Mouse (Mus musculus): Measurements from ENCODE around the gene Lrrc2.

The Lrrc2 gene

DNA sequence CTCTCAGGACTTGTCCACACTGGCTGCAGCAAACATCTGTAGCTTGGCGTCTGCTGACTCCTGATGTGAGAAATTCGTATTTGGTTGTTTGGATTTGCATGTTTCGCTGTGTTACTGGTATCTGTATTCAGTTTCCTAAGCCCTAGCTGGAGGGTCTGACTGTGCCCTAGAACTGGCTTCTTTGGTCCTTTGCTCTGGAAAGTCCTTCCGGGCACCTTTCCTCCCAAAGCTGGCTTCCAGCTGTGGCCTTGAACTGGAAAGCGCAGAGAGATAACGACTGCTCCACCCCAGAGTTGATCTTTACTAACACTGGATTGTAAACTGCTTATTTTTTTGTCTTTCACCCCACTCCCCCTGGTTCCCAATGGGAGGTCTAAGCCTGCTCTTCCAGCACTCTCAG is 3.4 kb upstream of the Lrrc2 start:
- DNase-seq (ENCODE audit: low read depth, low spot score) = no peak

GRCm38 (mm10) chr9:110948813-110949310 is 2.5 kb upstream of the Lrrc2 start:
- no peak for DNase-seq (ENCODE audit: low read depth, low spot score)

DNA sequence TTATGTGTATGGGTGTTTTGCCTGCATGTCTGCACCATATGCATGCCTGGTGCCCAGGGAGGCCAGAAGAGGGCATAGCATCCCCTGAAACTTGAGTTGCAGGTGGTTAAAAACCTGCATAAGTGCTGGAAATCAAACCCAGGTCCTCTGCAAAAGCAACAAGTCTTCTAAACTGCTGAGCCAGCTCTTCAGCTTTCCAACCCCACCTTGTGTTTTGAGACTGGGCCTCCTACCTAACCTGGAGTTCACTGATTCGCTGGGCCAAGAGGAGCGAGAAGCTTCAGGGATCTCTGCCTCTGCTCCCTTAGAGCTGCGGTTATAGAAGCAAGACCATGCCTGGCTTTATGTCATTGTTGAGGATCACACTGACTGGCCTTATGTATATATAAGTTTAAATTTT is 1.2 kb upstream of the Lrrc2 start:
- no peak for DNase-seq (ENCODE audit: low read depth, low spot score)

GRCm38 (mm10) chr9:110951866-110952265 is 521 bp downstream of the Lrrc2 start:
- no peak for DNase-seq (ENCODE audit: low read depth, low spot score)

- DNase-seq (ENCODE audit: low read depth, low spot score) = no peak
Measured at GRCm38 (mm10) chr9:110952398-110952797, 1.1 kb downstream of the Lrrc2 start.

DNA sequence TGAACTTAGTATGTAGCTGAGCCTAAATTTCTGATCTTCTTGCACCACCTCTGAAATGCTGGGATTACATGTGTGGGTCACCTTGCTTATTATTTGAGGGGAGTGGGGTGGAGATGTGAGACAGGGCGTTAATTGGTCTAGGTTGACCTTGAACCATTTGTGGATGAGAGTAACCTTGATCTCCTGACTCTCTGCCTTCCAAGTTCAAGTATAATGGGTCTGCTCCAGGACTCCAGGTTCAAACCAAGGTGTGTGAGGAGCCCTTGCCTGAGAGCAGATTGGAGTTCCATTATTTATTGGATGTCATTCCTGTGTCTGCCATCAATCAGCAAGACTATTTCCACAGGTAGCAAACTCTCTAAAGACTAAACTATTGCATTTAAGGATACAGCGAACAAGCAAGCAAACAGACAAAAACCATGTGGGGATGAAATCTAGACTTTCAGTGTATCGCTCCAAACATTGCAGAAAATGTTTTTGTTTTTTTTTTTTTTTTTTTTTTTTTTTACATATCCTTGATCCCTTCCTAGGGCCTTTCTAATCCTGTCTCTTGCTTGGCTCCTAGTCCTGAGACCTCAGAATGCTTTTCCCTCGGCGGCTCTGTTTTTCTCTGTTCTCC is 1.7 kb downstream of the Lrrc2 start:
- DNase-seq (ENCODE audit: low read depth, low spot score) = no peak

DNA sequence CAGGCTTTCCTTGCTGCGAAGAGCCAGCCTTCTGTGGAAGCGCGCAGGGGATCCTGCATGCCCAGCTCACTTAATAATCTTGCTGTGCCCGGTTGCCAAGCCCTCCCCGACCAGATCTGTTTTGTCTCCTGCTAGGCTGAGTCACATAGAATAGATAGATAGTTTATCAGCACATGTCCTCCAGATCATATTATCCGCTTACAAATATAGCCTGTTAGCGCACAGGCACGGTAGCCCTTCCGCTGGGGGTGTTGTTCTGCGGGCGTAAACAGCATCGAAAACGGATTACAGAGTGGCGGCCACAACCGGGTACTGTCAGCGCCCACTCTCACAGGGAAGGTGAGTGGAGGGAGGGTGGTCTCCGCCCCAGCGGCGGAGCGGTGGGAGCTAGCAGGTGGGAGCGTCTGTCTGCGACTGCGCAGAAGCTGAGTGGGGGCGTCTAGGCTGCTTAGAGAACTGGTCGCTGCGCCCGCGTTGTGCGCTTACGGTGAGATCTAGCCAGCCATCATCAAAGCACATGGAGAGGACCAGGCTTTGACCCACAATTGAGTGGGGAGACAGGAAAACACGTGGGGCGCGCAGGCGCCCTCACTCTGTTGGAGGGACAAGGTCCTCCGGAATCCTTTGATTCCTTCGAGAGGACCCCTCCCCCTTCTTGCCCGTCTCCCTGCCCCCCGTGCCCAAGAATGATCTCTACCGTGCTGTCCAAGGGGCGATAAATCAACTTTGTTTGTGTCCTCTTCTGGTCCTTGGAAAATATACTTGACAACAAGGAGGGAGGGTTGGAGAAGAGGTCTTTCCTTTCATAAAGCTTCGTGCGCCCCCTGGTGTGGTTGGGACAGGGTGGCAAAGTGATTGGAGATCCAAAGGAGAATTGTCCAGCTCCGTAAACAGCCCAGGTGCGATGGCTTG is 2.5 kb downstream of the Lrrc2 start:
- no peak for DNase-seq (ENCODE audit: low read depth, low spot score)

- no peak for DNase-seq (ENCODE audit: low read depth, low spot score)
Measured at GRCm38 (mm10) chr9:110954681-110955445, 3.5 kb downstream of the Lrrc2 start.

DNA sequence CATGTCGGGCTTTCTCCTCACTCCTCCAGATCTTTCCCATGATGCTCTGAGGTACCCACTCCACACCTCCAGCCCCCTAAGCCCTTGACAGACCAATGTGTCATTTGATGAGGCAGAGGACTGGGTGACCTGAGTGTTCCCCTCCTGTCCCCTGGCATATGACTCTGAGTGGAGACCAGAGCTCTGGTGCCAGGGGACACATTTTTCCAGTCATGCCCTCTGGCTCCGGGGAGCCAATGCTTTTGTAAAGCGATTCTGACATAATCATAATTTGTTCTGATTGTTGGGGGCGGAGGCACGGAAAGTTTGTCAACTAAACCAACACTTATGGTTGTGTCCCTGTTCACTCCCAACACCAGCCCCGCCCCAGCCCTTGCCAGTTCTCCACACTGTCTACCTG is 4.6 kb downstream of the Lrrc2 start:
- DNase-seq (ENCODE audit: low read depth, low spot score) = no peak

DNA sequence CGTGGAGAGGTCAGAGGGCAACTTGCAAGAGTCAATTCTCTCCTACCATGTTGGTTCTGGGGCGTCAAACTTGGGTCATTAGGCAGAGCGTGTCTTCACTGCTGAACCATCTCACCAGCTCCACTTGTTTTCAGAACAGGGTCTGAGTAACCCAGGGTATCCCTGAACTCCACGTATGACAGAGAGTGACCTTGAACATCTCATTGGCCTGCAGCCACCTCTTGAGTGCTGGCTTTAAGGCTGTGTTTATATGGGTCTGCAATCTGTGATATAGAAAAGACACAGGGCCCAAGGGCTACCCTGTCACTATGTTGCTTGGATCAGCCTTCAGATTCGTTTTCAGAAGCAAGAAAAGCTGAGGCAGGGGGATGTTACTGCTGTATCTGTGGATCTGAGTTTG is 8.3 kb downstream of the Lrrc2 start:
- no peak for DNase-seq (ENCODE audit: low read depth, low spot score)

GRCm38 (mm10) chr9:110960230-110961149 is 9.1 kb downstream of the Lrrc2 start:
- no peak for DNase-seq (ENCODE audit: low read depth, low spot score)

DNA sequence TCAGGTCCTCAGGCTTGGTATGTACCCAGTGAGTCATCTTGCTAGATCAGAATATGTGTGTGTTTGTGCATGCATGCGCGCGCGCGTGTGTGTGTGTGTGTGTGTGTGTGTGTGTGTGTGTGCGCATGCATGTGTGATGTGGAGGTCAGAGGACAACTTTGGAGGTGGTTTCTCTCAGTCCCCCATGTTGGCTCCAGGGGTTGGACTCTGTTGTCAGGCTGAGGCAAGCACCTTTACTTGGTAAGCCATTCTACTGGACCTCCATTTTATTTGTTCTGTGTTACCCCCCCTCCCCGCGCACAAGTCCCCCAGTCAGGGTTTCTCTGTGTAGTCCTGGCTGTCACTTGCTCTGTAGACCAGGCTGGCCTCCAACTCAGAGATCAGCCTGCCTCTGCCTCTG is 10.0 kb downstream of the Lrrc2 start:
- DNase-seq (ENCODE audit: low read depth, low spot score) = no peak

- no peak for DNase-seq (ENCODE audit: low read depth, low spot score)
Measured at GRCm38 (mm10) chr9:110963566-110964115, 12.3 kb downstream of the Lrrc2 start.

DNA sequence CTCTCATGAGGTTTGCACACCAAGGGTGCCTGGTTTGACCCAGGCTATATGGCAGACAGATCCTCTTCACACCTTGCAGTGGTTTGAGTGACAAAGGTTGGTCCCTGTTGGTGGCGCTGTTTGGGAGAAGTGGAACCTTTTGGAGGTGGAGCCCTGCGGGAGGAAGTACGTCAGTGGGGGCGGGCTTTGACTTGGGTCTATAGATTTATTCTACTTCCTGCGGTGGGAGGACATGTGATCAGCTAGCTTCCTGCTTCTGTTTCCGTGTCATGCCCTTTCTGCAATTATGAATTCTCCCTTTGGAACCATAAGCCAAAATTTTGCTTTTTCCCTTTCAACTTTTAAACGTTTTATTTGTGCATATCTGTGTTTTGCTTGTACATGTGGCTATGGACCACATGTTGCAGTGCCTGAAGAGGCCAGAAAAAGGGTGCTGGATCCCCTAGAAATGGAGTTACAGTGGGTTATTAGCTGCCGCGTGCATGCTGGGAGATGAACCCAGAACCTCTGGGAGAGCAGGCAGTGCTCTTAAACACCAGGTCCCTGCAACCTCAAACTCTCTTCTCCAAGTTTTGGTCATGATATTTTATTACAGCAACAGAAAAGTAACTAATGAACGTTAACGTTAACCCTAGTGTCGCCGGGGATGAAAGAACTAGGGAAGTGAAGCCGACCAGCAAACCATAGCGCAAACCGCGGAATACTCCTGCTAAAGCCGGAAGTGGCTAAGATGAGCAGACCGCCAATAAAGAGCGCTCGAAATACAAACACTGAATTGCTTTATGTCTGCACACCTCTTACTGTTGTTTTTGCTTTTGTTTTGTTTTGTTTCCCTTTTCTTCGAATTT is 13.9 kb downstream of the Lrrc2 start:
- DNase-seq (ENCODE audit: low read depth, low spot score) = no peak

DNA sequence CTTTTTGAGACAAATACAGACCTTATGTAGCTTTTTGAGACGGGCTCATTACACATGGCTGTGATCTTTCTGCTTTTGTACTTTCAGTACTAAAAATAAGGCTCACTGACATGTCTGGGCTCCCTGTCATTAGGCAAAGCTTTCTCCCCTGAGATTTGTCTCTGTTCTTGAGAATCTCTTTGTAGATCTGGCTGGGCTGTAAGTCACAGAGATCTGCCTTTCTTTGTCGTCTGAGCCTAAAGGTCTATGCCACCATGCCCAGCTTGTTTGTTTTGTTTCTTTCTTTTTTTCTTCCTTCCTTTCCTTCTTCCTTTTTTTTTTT is 14.5 kb downstream of the Lrrc2 start:
- DNase-seq (ENCODE audit: low read depth, low spot score) = no peak

GRCm38 (mm10) chr9:110979411-110979810 is 28.1 kb downstream of the Lrrc2 start:
- no peak for DNase-seq (ENCODE audit: low read depth, low spot score)

DNA sequence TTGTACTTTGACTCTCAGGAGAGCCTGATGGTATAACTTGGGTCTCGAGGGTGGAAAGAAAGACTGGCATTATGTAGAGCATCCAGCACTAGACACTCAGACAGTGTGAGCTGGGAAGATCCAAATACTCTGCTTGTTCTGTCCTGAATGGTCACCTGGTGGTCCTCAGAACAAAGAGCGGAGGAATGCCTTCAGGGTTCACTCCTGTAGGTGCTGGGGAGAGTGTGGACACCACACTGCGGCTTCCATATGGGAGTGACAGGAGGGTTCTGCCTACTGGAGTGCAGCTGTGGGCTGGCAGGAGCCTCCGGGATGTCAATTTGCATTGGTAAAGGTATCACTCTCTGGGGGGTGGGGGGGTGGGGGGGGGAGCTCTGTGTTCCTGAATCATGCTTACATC is 31.0 kb downstream of the Lrrc2 start:
- no peak for DNase-seq (ENCODE audit: low read depth, low spot score)

DNA sequence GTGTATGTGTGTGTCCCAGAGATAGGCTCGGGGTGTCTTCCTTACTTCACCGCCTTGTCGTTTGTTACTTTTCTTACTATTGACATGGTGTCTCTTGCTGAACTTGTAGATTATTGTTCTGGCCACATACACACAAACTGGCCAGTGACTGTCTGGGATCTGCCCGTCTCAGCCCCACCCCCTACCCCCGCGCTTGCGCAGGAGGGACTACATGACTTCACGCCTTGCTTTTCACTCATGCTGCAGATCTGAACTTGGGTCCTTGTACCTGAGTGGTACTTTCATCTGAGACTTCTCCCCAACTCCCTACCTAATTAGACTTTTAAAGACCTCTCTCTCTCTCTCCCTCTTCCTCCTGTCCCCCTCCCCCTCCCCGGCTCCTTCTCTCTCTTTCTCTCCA is 32.8 kb downstream of the Lrrc2 start:
- no peak for DNase-seq (ENCODE audit: low read depth, low spot score)

DNA sequence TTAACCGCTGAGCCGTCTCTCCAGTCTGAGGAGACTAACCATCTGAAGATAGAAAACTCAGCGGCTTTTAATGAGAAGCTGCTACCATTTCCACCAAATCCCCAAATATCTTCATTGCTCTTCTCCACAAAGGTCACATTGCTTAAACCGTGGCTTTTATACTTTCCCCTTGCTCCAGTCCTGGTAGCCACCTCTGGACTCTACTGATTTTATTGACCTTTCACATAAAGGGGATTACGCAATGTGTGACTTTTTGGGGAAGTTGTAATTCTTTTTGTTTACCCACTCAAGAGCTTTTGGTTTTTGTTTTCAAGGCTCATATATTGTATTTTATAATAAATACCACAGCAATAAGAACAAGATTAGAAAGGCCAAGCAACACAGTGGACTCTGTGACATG is 34.2 kb downstream of the Lrrc2 start:
- no peak for DNase-seq (ENCODE audit: low read depth, low spot score)

DNA sequence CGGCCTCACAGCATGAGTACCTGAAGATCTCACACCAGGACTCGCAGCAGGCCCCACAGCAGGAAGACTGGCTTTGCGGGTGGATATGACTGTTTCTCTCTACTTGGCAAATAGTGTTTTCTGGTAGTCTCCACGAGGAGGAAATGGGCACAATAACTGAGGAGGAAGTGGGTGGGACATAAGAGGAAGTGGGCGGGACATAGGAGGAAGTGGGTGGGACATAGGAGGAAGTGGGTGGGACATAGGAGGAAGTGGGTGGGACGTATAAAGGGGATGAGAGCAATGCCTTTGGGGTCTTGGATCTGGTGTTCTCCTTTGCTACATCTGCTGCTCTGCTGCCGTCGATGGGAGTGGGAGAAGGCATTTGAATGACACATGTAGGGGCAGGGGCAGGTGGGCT is 34.6 kb downstream of the Lrrc2 start:
- no peak for DNase-seq (ENCODE audit: low read depth, low spot score)

All from c-Kit-negative CD71-positive TER-119-positive erythroid progenitor cells, embryonic 14.5 days (primary cell).